ENCODE assay signal across 9 mouse cellular contexts in genomic region chr2:179875147-179875546, GRCm38 (mm10).
A peak's percentile ranks its signal among the peaks of the same experiment; 100 is the strongest.
DNase-seq lines count a peak whose midpoint lies in the region; ATAC-seq and TF ChIP-seq lines count a peak whose summit lies in the region.
"Had no signal": no experiment of that assay in that cellular context is flagged by ENCODE, and none has a peak within 500 bp of the region (broad histone marks: within the 10 kb centered on the region; RNA-seq: fewer than 3 reads in every experiment).

No protein-coding gene starts in this region.

- in situ Hi-C loops in ES-E14 (cut with MboI; ENCODE audit: low sequenced_read_pairs in 2 of 2, unreplicated experiment in 2 of 2): no loop called here

- ATAC-seq in erythroblast, adult 5-6 weeks (replicated peaks; ENCODE audit: low FRiP score, poor library complexity, severe bottlenecking): peak; percentile 62; the same call in 1 of the 2 replicates

- peak; percentile 90 for TF ChIP-seq CTCF in brain, embryonic 14.5 days (IDR thresholded peaks at IDR 0.05; ENCODE audit: borderline replicate concordance, extremely low read depth, insufficient read depth, insufficient read length)
- peak; percentile 80 for TF ChIP-seq CTCF in lung, adult 2 months (IDR thresholded peaks at IDR 0.05; ENCODE audit: insufficient read depth, low read length)

- 2% methylated on average over 3 of the region's 3 CpGs for WGBS in large intestine, adult 2 months
- 1% methylated on average over 3 of the region's 3 CpGs for WGBS in lung, adult 2 months

- intact Hi-C loops in heart, postnatal 36 days (cut with DNase I): loop anchor here (2.0 to 10.0 kb wide), 4 partner anchors 194 to 1300 kb away; no protein-coding TSS in a partner anchor

- no peaks in the 10 kb centered on the region for H3K9me3 ChIP-seq in ES-E14 (ENCODE audit: control insufficient read depth, insufficient read depth, low read depth, low read length)
- H3K9me3 ChIP-seq: liver, embryonic 15.5 days had no signal

- no peak overlapping the region for H3K4me3 ChIP-seq in ES-E14 (ENCODE audit: insufficient read depth in 1 of 2, low read depth in 1 of 2, low read length in 2 of 2, poor library complexity in 1 of 2, severe bottlenecking in 1 of 2)
- H3K4me3 ChIP-seq in lung, adult 2 months (replicated peaks; ENCODE audit: extremely low read depth, low read depth, low read length): no peak overlapping the region
- H3K4me3 ChIP-seq: liver, embryonic 15.5 days had no signal

- H3K27ac ChIP-seq in ES-E14 (ENCODE audit: insufficient read depth, low read depth, low read length, poor library complexity, severe bottlenecking): no peak overlapping the region
- H3K27ac ChIP-seq: liver, embryonic 15.5 days had no signal

- no peak for TF ChIP-seq POLR2A in brain, embryonic 14.5 days (IDR thresholded peaks at IDR 0.05; ENCODE audit: borderline replicate concordance, extremely low read depth, insufficient read depth, insufficient read length, poor library complexity, severe bottlenecking)
- TF ChIP-seq POLR2A in lung, adult 2 months (IDR thresholded peaks at IDR 0.05; ENCODE audit: borderline replicate concordance, extremely low read depth, low read depth, low read length): no peak

- H3K9ac ChIP-seq in ES-E14 (ENCODE audit: insufficient read depth, low read depth, low read length, poor library complexity, severe bottlenecking): no peak overlapping the region
- H3K9ac ChIP-seq: liver, embryonic 15.5 days had no signal

- DNase-seq in ES-E14 (ENCODE audit: low read depth, low spot score): peak; percentile 65
- peak; percentile 91 for DNase-seq in brain, embryonic 14.5 days (ENCODE audit: low read depth)
- peak; percentile 58 to 65 for DNase-seq in heart, postnatal 36 days
- DNase-seq in large intestine, adult 2 months (ENCODE audit: low read depth, low spot score): peak; percentile 56
- DNase-seq in lung, adult 2 months: peak; percentile 57
- peak; percentile 71 for DNase-seq in retina, adult 2 months (ENCODE audit: low read depth, low spot score)
- peak; percentile 36 to 42 for DNase-seq in thymus, postnatal 36 days

- no peaks in the 10 kb centered on the region for H3K4me1 ChIP-seq in ES-E14 (ENCODE audit: control insufficient read depth in 2 of 2, insufficient read depth in 2 of 2, low read length in 2 of 2, poor library complexity in 1 of 2)
- H3K4me1 ChIP-seq in lung, adult 2 months (ENCODE audit: control insufficient read depth, insufficient read depth, low read length): no peaks in the 10 kb centered on the region
- H3K4me1 ChIP-seq: liver, embryonic 15.5 days had no signal

- no peaks in the 10 kb centered on the region for H3K36me3 ChIP-seq in ES-E14 (ENCODE audit: control insufficient read depth, insufficient read depth, low read length, poor library complexity, severe bottlenecking)
- H3K36me3 ChIP-seq: liver, embryonic 15.5 days had no signal

TF ChIP-seq in ES-E14, 5 proteins besides CTCF, POLR2A, EP300 and RAD21:
- TF ChIP-seq CHD2 (IDR thresholded peaks at IDR 0.05; ENCODE audit: low read depth, low read length): no peak
- no peak for TF ChIP-seq ZC3H11A (IDR thresholded peaks at IDR 0.05; ENCODE audit: borderline replicate concordance, low read depth, low read length)
- TF ChIP-seq HCFC1 (IDR thresholded peaks at IDR 0.05; ENCODE audit: borderline replicate concordance, insufficient read depth, low read length): no peak
- TF ChIP-seq MAFK (IDR thresholded peaks at IDR 0.05; ENCODE audit: insufficient read depth, low read depth, low read length): no peak
- no peak for TF ChIP-seq ZNF384 (IDR thresholded peaks at IDR 0.05; ENCODE audit: low read depth, low read length)
TF ChIP-seq in ES-E14: peak in this region for 0.

Comparison
In these comparisons a context has a peak if more than half of its experiments do, and no peak if none do; other contexts are left out.
1. DNase-seq: peak in every context shown above with its lines; median percentile 91 in brain, embryonic 14.5 days; 71 in retina, adult 2 months; 65 in ES-E14; 62 in heart, postnatal 36 days; 57 in lung, adult 2 months; 56 in large intestine, adult 2 months; 39 in thymus, postnatal 36 days.